Mouse (Mus musculus) G1E (cell line): ENCODE measurements around the gene Mars2. TPM values are rescaled to one million over a fixed set of nuclear protein-coding genes. Genes with fewer than 3 reads are reported as not detected.
A peak's percentile ranks its signal among the peaks of the same experiment; 100 is the strongest.

Source experiments
- ATAC-seq: 2 replicates; pipeline ENCODE4 v1.8.0; 2016; ENCODE audit warnings: mild to moderate bottlenecking; ENCODE audit not compliant: insufficient number of reproducible peaks, poor library complexity, low FRiP score, severe bottlenecking; ENCODE audit errors: extremely low read depth
- DNase-seq: peaks from one replicate; pipeline ENCODE4 v3.0.0; 2012; ENCODE audit warnings: low spot score
- H3K27me3 ChIP-seq: 2 replicates; pipeline ENCODE4 v1.6.1; 2012; ENCODE audit warnings: mild to moderate bottlenecking, low read length, inconsistent platforms; ENCODE audit not compliant: insufficient read depth
- H3K36me3 ChIP-seq: replicated peaks from 2 replicates; pipeline ENCODE3; 2012; ENCODE audit warnings: mild to moderate bottlenecking, inconsistent platforms
- H3K4me1 ChIP-seq: 2 replicates; pipeline ENCODE4 v1.6.1; 2012; ENCODE audit warnings: low read depth, low read length, inconsistent platforms, mixed read lengths; ENCODE audit not compliant: insufficient read depth
- H3K4me3 ChIP-seq: 2 replicates; pipeline ENCODE4 v1.5.1; 2012; ENCODE audit warnings: low read depth, mild to moderate bottlenecking, inconsistent platforms, low read length, moderate library complexity, mixed read lengths
- H3K9me3 ChIP-seq: replicated peaks from 2 replicates; pipeline ENCODE4 v1.6.1; 2012; ENCODE audit warnings: inconsistent platforms
- CTCF ChIP-seq: IDR thresholded peaks from 2 replicates; pipeline ENCODE4 v1.5.1; 2012; ENCODE audit warnings: low read depth, low read length, inconsistent platforms, mixed read lengths
- GATA1 ChIP-seq: IDR thresholded peaks from 2 replicates; pipeline ENCODE4 v1.6.1; 2012; ENCODE audit warnings: borderline replicate concordance, low read length, inconsistent platforms, mixed read lengths
- GATA2 ChIP-seq: IDR thresholded peaks from 2 replicates; pipeline ENCODE4 v1.6.1; 2012; ENCODE audit warnings: low read depth, low read length, inconsistent platforms, borderline replicate concordance
- POLR2AphosphoS5 ChIP-seq: IDR thresholded peaks from 2 replicates; pipeline ENCODE4 v1.6.1; 2012; ENCODE audit warnings: low read depth, low read length, inconsistent platforms; ENCODE audit not compliant: insufficient replicate concordance
- TAL1 ChIP-seq: conservative IDR thresholded peaks from 2 replicates; pipeline ENCODE4 v1.6.1; 2012; ENCODE audit warnings: low read depth, low read length, inconsistent platforms, mixed read lengths
- polyA plus RNA-seq: library from polyadenylated mRNA; stranded (reverse); fragments of >175 nt; gene quantifications from 2 replicates; pipeline ENCODE4 v1.2.3, GENCODE M21; 2012
- total RNA-seq, 2 experiments: library from RNA; stranded (forward) in 1 of 2; stranded (reverse) in 1 of 2; fragments of 200-1000 nt in 1 of 2; fragments of >200 nt in 1 of 2; fragmentation: Nextera tagmentation in 1 of 2; gene quantifications; 2 replicates each; pipeline ENCODE4 v1.2.3; 2014 to 2017

Mars2 gene
- total and polyA plus RNA-seq, 3 experiments, result 3.3 to 13.3 (median 9.6) TPM

DNA sequence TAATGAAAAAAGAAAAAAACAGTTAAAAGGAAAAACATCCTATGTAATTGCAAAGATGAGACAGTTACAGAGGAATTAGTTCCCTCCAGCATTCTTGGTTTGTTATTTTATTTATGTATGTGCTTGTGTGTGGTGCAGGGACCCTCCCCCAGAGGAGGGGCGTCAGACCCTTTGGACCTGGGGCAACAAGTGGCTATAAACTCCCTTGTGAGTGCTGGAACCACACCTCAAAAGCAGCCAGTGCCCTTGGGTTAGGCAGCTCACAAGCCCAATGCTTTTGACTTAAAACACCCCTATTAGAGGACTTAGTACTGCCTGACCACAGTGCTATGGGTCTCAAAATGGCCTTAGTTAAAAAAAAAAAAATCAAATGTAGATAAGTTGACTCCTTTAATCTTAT, 9.6 kb upstream of the Mars2 start:
- no peak overlapping the region for H3K4me3 ChIP-seq
- H3K9me3 ChIP-seq, result no peaks in the 10 kb centered on the region
- ATAC-seq (no peak), DNase-seq (no peak)
- no peak for TF ChIP-seq TAL1
- no peak for TF ChIP-seq GATA2
- TF ChIP-seq POLR2AphosphoS5, result no peak
- TF ChIP-seq GATA1, result no peak
- TF ChIP-seq CTCF, result no peak
- no peaks in the 10 kb centered on the region; the same call in 1 of the 2 replicates for H3K4me1 ChIP-seq
- H3K36me3 ChIP-seq, result no peaks in the 10 kb centered on the region
- peaks cover 27% of the 10 kb centered on the region for H3K27me3 ChIP-seq

DNA sequence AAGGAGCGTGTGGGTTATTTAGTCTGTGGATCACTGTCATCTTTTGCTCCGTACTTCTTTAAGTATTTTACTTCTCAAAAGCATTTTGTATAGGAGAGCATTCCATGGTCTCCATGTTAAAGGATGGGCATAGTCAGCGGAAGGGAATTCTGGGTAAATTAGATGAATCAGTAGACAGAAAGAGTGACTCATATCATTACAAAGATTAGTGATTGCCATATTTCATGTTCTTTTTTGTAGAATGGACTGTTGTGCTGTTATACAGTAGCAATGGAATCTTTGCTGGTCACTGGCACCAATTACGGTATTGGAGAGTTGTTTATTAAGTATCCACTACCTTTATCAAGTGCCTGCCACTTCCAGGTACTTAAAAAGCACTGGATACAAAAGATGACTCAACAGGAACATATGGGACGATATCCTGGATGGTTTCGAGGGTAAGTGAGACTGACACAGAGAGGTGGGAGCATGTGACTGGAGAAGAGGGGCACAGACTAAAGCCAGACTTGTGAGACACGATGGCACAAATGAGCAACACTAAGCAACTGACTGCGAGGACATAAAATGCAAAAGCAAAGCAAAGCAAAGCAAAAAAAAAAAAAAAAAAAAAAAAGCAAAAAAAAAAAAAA, 8.6 kb upstream of the Mars2 start:
- no peaks in the 10 kb centered on the region for H3K36me3 ChIP-seq
- ATAC-seq (no peak), DNase-seq (no peak)
- no peaks in the 10 kb centered on the region; the same call in 1 of the 2 replicates for H3K4me1 ChIP-seq
- TF ChIP-seq GATA1 (no peak), TAL1 (no peak), CTCF (no peak), GATA2 (no peak), POLR2AphosphoS5 (no peak)
- no peak overlapping the region for H3K4me3 ChIP-seq
- H3K9me3 ChIP-seq, result no peaks in the 10 kb centered on the region
- peaks cover 30% of the 10 kb centered on the region for H3K27me3 ChIP-seq

DNA sequence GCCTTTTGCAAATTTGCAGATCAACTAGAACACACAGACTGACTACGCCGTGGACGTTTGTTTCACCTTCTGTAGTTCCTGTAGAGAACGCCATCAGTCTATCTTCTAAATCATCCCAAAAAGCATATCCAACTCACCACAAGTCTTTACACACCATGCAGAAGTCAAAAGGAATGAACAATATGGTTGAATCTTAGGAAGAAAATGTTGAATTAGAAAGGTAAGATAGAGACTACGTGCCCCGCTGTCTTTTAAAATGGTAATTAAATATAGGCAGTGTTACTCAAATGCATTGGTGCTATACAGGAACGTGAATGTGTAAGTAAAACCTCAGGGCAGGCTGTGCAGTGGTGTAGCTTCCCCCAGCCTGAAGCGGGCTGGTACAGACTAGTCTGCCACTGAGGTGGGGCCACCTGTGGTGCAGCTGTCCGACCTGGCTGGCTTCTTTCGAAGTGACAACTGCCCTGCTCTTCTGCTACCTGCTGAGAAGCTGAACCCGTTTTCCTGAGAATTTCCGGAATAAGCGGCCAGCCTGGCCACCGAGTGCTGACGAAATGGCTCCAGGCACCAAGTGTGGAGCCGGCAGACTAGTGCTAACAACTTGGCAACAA, 2.0 kb upstream of the Mars2 start:
- Histone ChIP-seq H3K27me3 (peaks cover 11% of the 10 kb centered on the region), H3K4me3 (no peak overlapping the region), H3K36me3 (peaks cover 7% of the 10 kb centered on the region), H3K4me1 (peaks cover 30% of the 10 kb centered on the region), H3K9me3 (no peaks in the 10 kb centered on the region)
- DNase-seq (no peak), ATAC-seq (no peak)
- no peak for TF ChIP-seq GATA2
- TF ChIP-seq POLR2AphosphoS5, result no peak
- no peak for TF ChIP-seq CTCF
- no peak for TF ChIP-seq TAL1
- TF ChIP-seq GATA1, result no peak

DNA sequence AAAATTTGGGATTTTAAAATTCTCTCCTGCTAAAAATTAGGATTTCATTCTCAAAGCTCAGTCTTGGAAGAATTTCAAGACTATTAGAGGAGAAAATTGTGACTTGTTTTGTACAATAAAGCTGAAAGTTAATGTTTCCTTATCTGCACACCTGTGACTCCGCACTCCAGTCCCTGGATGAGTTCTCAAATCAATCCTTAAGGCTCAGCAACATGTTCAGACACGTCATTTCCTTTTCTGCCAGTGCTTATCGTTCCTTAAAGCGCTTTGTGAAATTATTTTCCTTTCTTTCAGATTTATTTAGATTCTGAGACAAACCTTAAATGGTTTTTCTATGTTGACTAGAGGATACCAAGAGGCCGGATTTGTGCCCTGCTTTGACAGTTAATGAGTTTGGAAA, 490 bp upstream of the Mars2 start:
- TF ChIP-seq TAL1, result no peak
- TF ChIP-seq CTCF, result no peak
- no peaks in the 10 kb centered on the region for H3K9me3 ChIP-seq
- peaks cover 6% of the 10 kb centered on the region for H3K27me3 ChIP-seq
- H3K4me1 ChIP-seq, result peaks cover 44% of the 10 kb centered on the region
- H3K4me3 ChIP-seq, result peak overlapping the region; percentile 86
- ATAC-seq (no peak), DNase-seq (peak; percentile 19)
- peaks cover 21% of the 10 kb centered on the region for H3K36me3 ChIP-seq

DNA sequence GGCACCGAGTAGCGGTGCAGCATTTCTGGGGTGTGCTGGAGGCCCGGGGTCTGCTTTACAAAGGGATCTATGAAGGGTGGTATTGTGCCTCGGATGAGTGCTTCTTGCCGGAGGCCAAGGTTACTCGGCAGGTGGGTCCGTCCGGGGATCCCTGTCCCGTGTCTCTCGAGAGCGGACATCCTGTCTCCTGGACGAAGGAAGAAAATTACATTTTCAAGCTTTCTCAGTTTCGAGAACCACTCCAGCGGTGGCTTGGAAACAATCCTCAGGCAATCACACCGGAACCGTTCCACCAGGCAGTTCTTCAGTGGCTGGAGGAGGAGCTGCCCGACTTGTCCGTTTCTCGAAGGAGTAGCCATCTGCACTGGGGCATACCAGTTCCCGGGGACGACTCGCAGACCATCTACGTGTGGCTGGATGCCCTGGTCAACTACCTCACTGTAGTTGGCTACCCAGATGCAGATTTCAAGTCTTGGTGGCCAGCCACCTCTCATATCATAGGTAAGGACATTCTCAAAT, 725 bp downstream of the Mars2 start:
- peaks cover 55% of the 10 kb centered on the region for H3K4me1 ChIP-seq
- H3K9me3 ChIP-seq, result no peaks in the 10 kb centered on the region
- H3K27me3 ChIP-seq, result peaks cover 6% of the 10 kb centered on the region
- peak overlapping the region; percentile 86 for H3K4me3 ChIP-seq
- ATAC-seq, result no peak
- H3K36me3 ChIP-seq, result peaks cover 33% of the 10 kb centered on the region
- DNase-seq, result peak; percentile 21
- TF ChIP-seq CTCF, result no peak

DNA sequence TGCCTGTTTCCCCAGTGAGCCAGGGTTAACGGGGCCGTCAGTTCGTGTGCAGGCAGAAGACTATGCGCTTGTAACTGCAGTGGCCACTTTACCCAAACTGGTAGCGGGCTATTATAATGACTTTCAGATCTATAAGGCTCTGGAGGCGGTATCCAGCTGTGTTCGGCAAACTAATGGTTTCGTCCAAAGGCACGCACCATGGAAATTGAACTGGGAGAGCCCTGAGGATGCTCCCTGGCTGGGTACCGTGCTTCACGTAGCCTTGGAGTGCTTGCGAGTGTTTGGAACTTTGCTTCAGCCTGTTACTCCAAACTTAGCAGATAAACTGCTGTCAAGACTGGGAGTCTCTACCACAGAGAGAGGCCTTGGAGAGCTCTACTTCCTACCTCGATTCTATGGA, 1.5 kb downstream of the Mars2 start:
- peaks cover 58% of the 10 kb centered on the region for H3K4me1 ChIP-seq
- H3K27me3 ChIP-seq, result peaks cover 2% of the 10 kb centered on the region
- peaks cover 40% of the 10 kb centered on the region for H3K36me3 ChIP-seq
- DNase-seq, result no peak
- no peaks in the 10 kb centered on the region for H3K9me3 ChIP-seq
- ATAC-seq, result no peak
- TF ChIP-seq TAL1 (no peak), GATA1 (no peak), GATA2 (no peak), POLR2AphosphoS5 (no peak), CTCF (no peak)
- H3K4me3 ChIP-seq, result peak overlapping the region; percentile 86
